Mouse (Mus musculus) forebrain, embryonic 15.5 days (tissue): ENCODE data around the gene Gm15013. TPM values are rescaled to one million over a fixed set of nuclear protein-coding genes. Genes with fewer than 3 reads are reported as not detected.

Source experiments
- polyA plus RNA-seq: library from polyadenylated mRNA; unstranded; fragments of >200 nt; fragmentation: Nextera tagmentation; extraction: Ambion mirVana; gene quantifications from 2 replicates; pipeline ENCODE4 v1.2.1, GENCODE M21; 2015

Gene Gm15013
- polyA plus RNA-seq, 1 experiment from 2014 or later = not detected

Other genes with a start within 250 kb of the Gm15013 start
- gene D330045A20Rik, start 234.1 kb downstream of the Gm15013 start, polyA plus RNA-seq = 1.3 TPM in 2 replicates
- gene Rnf128, start 151.2 kb downstream of the Gm15013 start, polyA plus RNA-seq = 2.8 and 3.1 TPM in 2 replicates
- gene Tbc1d8b, start 29.5 kb downstream of the Gm15013 start, polyA plus RNA-seq = 0.74 and 1.0 TPM in 2 replicates
- not detected in 2 replicates for gene Ripply1, start 67.9 kb upstream of the Gm15013 start, polyA plus RNA-seq
- 0.70 and 2.0 TPM in 2 replicates for gene Cldn2, start 86.3 kb upstream of the Gm15013 start, polyA plus RNA-seq
- gene Morc4, start 157.2 kb upstream of the Gm15013 start, polyA plus RNA-seq = 2.5 and 2.8 TPM in 2 replicates